Mouse (Mus musculus) spleen, embryonic (tissue): Measurements from ENCODE around the gene Stom.

Source experiments
- CTCF ChIA-PET: fragments of 350-600 bp; sonication (Branson Sonifier 250); formaldehyde crosslinking; loops from one replicate; lab custom pipeline; 2022; lab: Charles Lee

Gene Stom

GRCm38 (mm10) chr2:35336388-35337280, at the start of gene Stom:
Stom (minus strand) TSS chr2:35336976.
- CTCF ChIA-PET: interaction anchor here (0.6 to 0.8 kb wide), 3 partner anchors 11 to 177 kb away, joined by 3 to 5 read pairs (median 3); no protein-coding TSS in a partner anchor

- CTCF ChIA-PET: no interaction called here
These were observed 48.7 kb upstream of the Stom start for GRCm38 (mm10) chr2:35385441-35385871.

- CTCF ChIA-PET: no interaction called here
These were observed 42.5 kb upstream of the Stom start for GRCm38 (mm10) chr2:35379306-35379705.

- CTCF ChIA-PET: no interaction called here
These were observed 40.8 kb upstream of the Stom start for GRCm38 (mm10) chr2:35377600-35377999.

- CTCF ChIA-PET: interaction anchor here (0.7 to 1.1 kb wide), 3 partner anchors 75 to 131 kb away, joined by 3 to 4 read pairs (median 4); no protein-coding TSS in a partner anchor
These were observed 36.2 kb upstream of the Stom start for GRCm38 (mm10) chr2:35373003-35373402.

- CTCF ChIA-PET: interaction anchor here (0.7 kb wide), 1 partner anchor 160 kb away, joined by 3 read pairs; no protein-coding TSS in a partner anchor
These were observed 33.9 kb upstream of the Stom start for GRCm38 (mm10) chr2:35370686-35371085.

GRCm38 (mm10) chr2:35367629-35368028, 30.9 kb upstream of the Stom start, which contains the start of gene 4930568D16Rik:
4930568D16Rik (minus strand) TSS chr2:35367729.
- CTCF ChIA-PET: no interaction called here

- CTCF ChIA-PET: interaction anchor here (0.7 to 3.7 kb wide), 3 partner anchors 11 to 51 kb away, joined by 5 to 18 read pairs (median 10); no protein-coding TSS in a partner anchor
These were observed 12.4 kb upstream of the Stom start for GRCm38 (mm10) chr2:35349184-35349583.

GRCm38 (mm10) chr2:35345984-35346383, 9.2 kb upstream of the Stom start:
- CTCF ChIA-PET: no interaction called here

GRCm38 (mm10) chr2:35342605-35343004, 5.8 kb upstream of the Stom start:
- CTCF ChIA-PET: no interaction called here

- CTCF ChIA-PET: interaction anchor here (0.6 kb wide), 1 partner anchor 11 kb away, joined by 10 read pairs; no protein-coding TSS in a partner anchor
These were observed 1.9 kb upstream of the Stom start for GRCm38 (mm10) chr2:35338707-35339106.

- CTCF ChIA-PET: interaction anchor here (0.6 kb wide), 1 partner anchor 12 kb away, joined by 10 read pairs; no protein-coding TSS in a partner anchor
These were observed 1.3 kb upstream of the Stom start for GRCm38 (mm10) chr2:35338036-35338435.

- CTCF ChIA-PET: interaction anchor here (0.7 kb wide), 1 partner anchor 176 kb away, joined by 3 read pairs; no protein-coding TSS in a partner anchor
These were observed 643 bp upstream of the Stom start for GRCm38 (mm10) chr2:35337419-35337818.

GRCm38 (mm10) chr2:35335620-35336019, 1.2 kb downstream of the Stom start:
- CTCF ChIA-PET: interaction anchor here (0.8 kb wide), 1 partner anchor 16 kb away, joined by 3 read pairs; no protein-coding TSS in a partner anchor

GRCm38 (mm10) chr2:35333670-35334069, 3.1 kb downstream of the Stom start:
- CTCF ChIA-PET: no interaction called here

GRCm38 (mm10) chr2:35331205-35331604, 5.6 kb downstream of the Stom start:
- CTCF ChIA-PET: interaction anchor here (0.7 kb wide), 1 partner anchor 826 kb away, joined by 6 read pairs; no protein-coding TSS in a partner anchor

GRCm38 (mm10) chr2:35329061-35329460, 7.7 kb downstream of the Stom start:
- CTCF ChIA-PET: no interaction called here

- CTCF ChIA-PET: no interaction called here
These were observed 8.5 kb downstream of the Stom start for GRCm38 (mm10) chr2:35328064-35328792.

GRCm38 (mm10) chr2:35327583-35327982, 9.2 kb downstream of the Stom start:
- CTCF ChIA-PET: no interaction called here

GRCm38 (mm10) chr2:35326931-35327330, 9.8 kb downstream of the Stom start:
- CTCF ChIA-PET: no interaction called here

GRCm38 (mm10) chr2:35325930-35326329, 10.8 kb downstream of the Stom start:
- CTCF ChIA-PET: interaction anchor here (0.7 kb wide), 1 partner anchor 11 kb away, joined by 5 read pairs; no protein-coding TSS in a partner anchor
